Mouse (Mus musculus) embryonic fibroblast, embryonic 13.5 days (primary cell): ENCODE results near the gene Atf5.

Experiments used
- CTCF ChIP-seq: IDR thresholded peaks from 2 replicates; pipeline ENCODE4 v1.5.1; 2011; ENCODE audit warnings: mild to moderate bottlenecking, control low read depth, low read length, moderate library complexity, borderline replicate concordance; ENCODE audit not compliant: insufficient read depth
- POLR2A ChIP-seq: IDR thresholded peaks from 2 replicates; pipeline ENCODE4 v1.6.1; 2011; ENCODE audit warnings: low read depth, mild to moderate bottlenecking, control low read depth, low read length, moderate library complexity

GRCm38 (mm10) chr7:44838073-44838472 lies 21.6 kb upstream of the Atf5 start:
- no peak for TF ChIP-seq CTCF
- TF ChIP-seq POLR2A: no peak
